Mouse (Mus musculus) thymus, adult 2 months (tissue): ENCODE data around the gene Tex48. TPM values are rescaled to one million over a fixed set of nuclear protein-coding genes. Genes with fewer than 3 reads are reported as not detected.

Experiments used
- DNase-seq: peaks from one replicate; pipeline ENCODE4 v3.0.0; 2021
- H3K27ac ChIP-seq: fragments of 200-500 bp; 2 replicates; pipeline ENCODE4 v1.5.1; 2012; ENCODE audit warnings: low read length, control low read depth; ENCODE audit not compliant: control insufficient read depth, insufficient read depth
- H3K27me3 ChIP-seq: fragments of 200-500 bp; 2 replicates; pipeline ENCODE4 v1.6.1; 2012; ENCODE audit warnings: mild to moderate bottlenecking, low read length, moderate library complexity, mixed read lengths; ENCODE audit not compliant: control insufficient read depth, insufficient read depth
- H3K36me3 ChIP-seq: fragments of 200-500 bp; 2 replicates; pipeline ENCODE4 v1.6.1; 2012; ENCODE audit warnings: mild to moderate bottlenecking, low read length, moderate library complexity; ENCODE audit not compliant: control insufficient read depth, insufficient read depth
- H3K4me1 ChIP-seq: fragments of 200-500 bp; replicated peaks from 2 replicates; pipeline ENCODE4 v1.6.1; 2012; ENCODE audit warnings: low read length; ENCODE audit not compliant: control insufficient read depth, insufficient read depth
- H3K4me3 ChIP-seq: fragments of 200-500 bp; 2 replicates; pipeline ENCODE4 v1.5.1; 2012; ENCODE audit warnings: mild to moderate bottlenecking, low read length, control low read depth, moderate library complexity; ENCODE audit not compliant: control insufficient read depth, insufficient read depth
- CTCF ChIP-seq: fragments of 200-500 bp; IDR thresholded peaks from 2 replicates; pipeline ENCODE4 v1.5.1; 2012; ENCODE audit warnings: mild to moderate bottlenecking, control low read depth, low read length, moderate library complexity, borderline replicate concordance; ENCODE audit not compliant: control insufficient read depth, poor library complexity, insufficient read depth; ENCODE audit errors: extremely low read depth
- POLR2A ChIP-seq: fragments of 200-500 bp; IDR thresholded peaks from 2 replicates; pipeline ENCODE4 v1.6.1; 2012; ENCODE audit warnings: mild to moderate bottlenecking, low read length, control low read depth, moderate library complexity; ENCODE audit not compliant: control insufficient read depth, poor library complexity, insufficient read depth; ENCODE audit errors: extremely low read depth
- WGBS: fragments of 180-500 bp; shearing (Covaris S2); methylation state at CpG from one replicate; pipeline ENCODE4 v1.1.7; 2018; 5-methylcytosine and 5-hydroxymethylcytosine counted together
- polyA plus RNA-seq: library from polyadenylated mRNA; depleted of rRNA; stranded (reverse); fragments of >200 nt; gene quantifications from 2 replicates; pipeline ENCODE4 v1.2.3, GENCODE M21; 2012

The Tex48 gene
- polyA plus RNA-seq, 1 experiment = 0.28 TPM

DNA sequence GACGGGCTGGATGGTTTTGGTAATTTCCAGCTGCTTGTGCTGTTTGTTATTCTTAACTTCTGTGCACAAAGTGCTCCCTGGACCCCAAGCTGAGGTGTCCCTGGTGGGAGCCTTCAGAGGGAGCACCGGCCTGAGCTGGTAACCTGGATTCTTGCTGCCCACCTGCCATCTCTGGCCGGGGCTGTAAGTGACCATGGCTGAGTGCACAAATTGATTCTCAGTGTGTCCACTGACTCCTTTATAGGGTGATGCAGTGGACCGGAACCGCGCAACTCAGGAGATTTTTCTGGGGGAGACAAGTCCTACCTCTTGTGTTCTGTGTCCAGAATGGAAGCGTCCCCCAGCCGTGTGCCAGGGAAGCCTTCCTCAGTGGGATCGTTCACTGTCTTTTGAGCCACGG is 37.0 kb downstream of the Tex48 start:
- no peaks in the 10 kb centered on the region for H3K36me3 ChIP-seq
- TF ChIP-seq POLR2A (no peak), CTCF (no peak)
- H3K4me3 ChIP-seq = no peak overlapping the region
- 98% methylated on average over 10 of the region's 10 CpGs for WGBS
- H3K27me3 ChIP-seq = no peaks in the 10 kb centered on the region
- no peak overlapping the region for H3K27ac ChIP-seq
- DNase-seq = no peak
- H3K4me1 ChIP-seq = no peaks in the 10 kb centered on the region

DNA sequence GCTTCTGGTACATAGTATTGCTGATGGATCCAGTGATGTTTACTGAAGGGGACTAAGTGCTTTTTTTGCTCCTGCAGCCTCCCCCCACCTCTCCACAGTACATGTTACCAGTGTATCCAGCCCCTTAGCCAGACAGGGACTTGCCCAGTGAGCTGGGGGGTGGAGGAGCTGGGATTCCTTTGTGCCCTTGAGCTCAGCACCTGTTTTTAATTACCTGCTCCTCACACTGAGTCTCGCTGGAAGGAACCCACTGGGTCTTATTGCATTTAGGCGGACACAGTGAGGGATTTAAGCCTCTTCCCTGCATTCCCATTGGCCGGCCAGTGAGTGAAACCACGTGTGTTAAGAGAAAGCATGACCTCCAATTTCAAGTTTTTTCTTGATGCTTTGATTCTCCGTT is 39.6 kb downstream of the Tex48 start:
- no peak overlapping the region for H3K4me3 ChIP-seq
- DNase-seq = no peak
- no peak for TF ChIP-seq POLR2A
- no peaks in the 10 kb centered on the region for H3K27me3 ChIP-seq
- no peaks in the 10 kb centered on the region for H3K36me3 ChIP-seq
- 94% methylated on average over 5 of the region's 5 CpGs for WGBS
- no peak overlapping the region for H3K27ac ChIP-seq
- no peaks in the 10 kb centered on the region for H3K4me1 ChIP-seq

DNA sequence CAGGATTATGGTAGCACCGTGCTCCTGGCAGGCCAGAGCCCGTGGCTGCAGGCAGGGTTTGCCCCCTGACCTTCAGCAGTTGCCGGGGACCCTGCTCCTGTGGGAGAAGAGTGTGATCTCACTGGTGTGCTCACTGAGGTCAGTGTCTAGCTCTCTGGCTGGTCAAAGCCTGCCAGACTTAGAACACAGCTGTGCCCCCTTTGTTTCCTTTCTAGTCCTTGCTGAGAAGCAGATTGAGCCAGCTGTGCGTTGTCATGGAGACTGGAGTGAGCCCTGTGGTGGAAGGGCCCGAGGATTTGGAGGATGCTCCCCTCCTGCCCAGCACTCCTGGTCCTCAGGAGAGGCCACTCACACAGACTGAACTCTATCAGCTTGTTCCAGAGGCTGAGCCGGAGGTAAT is 42.1 kb downstream of the Tex48 start:
- WGBS = 91% methylated on average over 6 of the region's 6 CpGs
- Histone ChIP-seq H3K4me1 (no peaks in the 10 kb centered on the region), H3K27me3 (no peaks in the 10 kb centered on the region), H3K27ac (no peak overlapping the region), H3K36me3 (no peaks in the 10 kb centered on the region), H3K4me3 (no peak overlapping the region)
- TF ChIP-seq POLR2A (no peak), CTCF (no peak)
- DNase-seq = no peak

- no peak for DNase-seq
- Histone ChIP-seq H3K27me3 (no peaks in the 10 kb centered on the region), H3K4me3 (no peak overlapping the region), H3K4me1 (no peaks in the 10 kb centered on the region), H3K36me3 (no peaks in the 10 kb centered on the region), H3K27ac (no peak overlapping the region)
- no peak for TF ChIP-seq CTCF
- TF ChIP-seq POLR2A = no peak
- WGBS = 94% methylated on average over 14 of the region's 14 CpGs
Observed at GRCm38 (mm10) chr4:63579649-63580048, 42.6 kb downstream of the Tex48 start.

DNA sequence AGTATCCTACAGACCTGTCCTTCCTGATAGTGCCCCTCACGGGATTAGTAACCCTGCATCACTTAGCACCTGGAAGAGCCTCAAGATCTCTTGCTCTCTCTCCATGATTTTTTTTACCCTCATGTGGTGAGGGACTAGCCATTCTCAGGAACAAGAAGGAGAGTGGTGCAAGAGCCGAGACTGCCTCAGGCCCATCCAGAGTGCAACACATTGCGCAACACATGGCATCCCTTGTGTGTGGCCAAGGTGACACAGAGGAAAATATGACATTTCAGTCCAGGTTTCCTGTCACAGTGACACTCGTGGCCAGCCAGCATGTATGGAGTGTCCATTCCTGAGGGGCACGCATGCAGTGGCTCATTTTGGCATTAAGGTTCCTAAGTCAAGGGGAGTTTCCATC is 49.6 kb downstream of the Tex48 start:
- DNase-seq = no peak
- Histone ChIP-seq H3K27ac (no peak overlapping the region), H3K4me3 (no peak overlapping the region), H3K36me3 (peaks cover 9% of the 10 kb centered on the region), H3K4me1 (no peaks in the 10 kb centered on the region), H3K27me3 (no peaks in the 10 kb centered on the region)
- WGBS = 95% methylated on average over 5 of the region's 5 CpGs
- TF ChIP-seq CTCF = no peak
- TF ChIP-seq POLR2A = no peak

- TF ChIP-seq POLR2A = no peak
- no peak for TF ChIP-seq CTCF
- Histone ChIP-seq H3K4me3 (no peak overlapping the region), H3K27ac (no peak overlapping the region), H3K36me3 (peaks cover 9% of the 10 kb centered on the region), H3K27me3 (no peaks in the 10 kb centered on the region), H3K4me1 (no peaks in the 10 kb centered on the region)
- 90% methylated on average over 7 of the region's 7 CpGs for WGBS
- DNase-seq = no peak
Observed at GRCm38 (mm10) chr4:63570208-63570781, 51.9 kb downstream of the Tex48 start.

- H3K27ac ChIP-seq = no peak overlapping the region
- H3K36me3 ChIP-seq = peaks cover 9% of the 10 kb centered on the region
- no peaks in the 10 kb centered on the region for H3K4me1 ChIP-seq
- 96% methylated on average over 8 of the region's 8 CpGs for WGBS
- H3K27me3 ChIP-seq = no peaks in the 10 kb centered on the region
- TF ChIP-seq CTCF (no peak), POLR2A (no peak)
- no peak overlapping the region for H3K4me3 ChIP-seq
- no peak for DNase-seq
Observed at GRCm38 (mm10) chr4:63569322-63569721, 52.9 kb downstream of the Tex48 start.
